Mouse (Mus musculus) lung, adult 2 months (tissue): ENCODE data around the gene Zbtb8b.

Source experiments
- CTCF ChIP-seq: fragments of 200-500 bp; IDR thresholded peaks from 2 replicates; pipeline ENCODE4 v1.5.1; 2011; ENCODE audit warnings: mild to moderate bottlenecking, low read length, control low read depth; ENCODE audit not compliant: insufficient read depth
- POLR2A ChIP-seq: fragments of 200-500 bp; IDR thresholded peaks from 2 replicates; pipeline ENCODE4 v1.6.1; 2011; ENCODE audit warnings: low read depth, mild to moderate bottlenecking, control low read depth, low read length, borderline replicate concordance; ENCODE audit errors: extremely low read depth

DNA sequence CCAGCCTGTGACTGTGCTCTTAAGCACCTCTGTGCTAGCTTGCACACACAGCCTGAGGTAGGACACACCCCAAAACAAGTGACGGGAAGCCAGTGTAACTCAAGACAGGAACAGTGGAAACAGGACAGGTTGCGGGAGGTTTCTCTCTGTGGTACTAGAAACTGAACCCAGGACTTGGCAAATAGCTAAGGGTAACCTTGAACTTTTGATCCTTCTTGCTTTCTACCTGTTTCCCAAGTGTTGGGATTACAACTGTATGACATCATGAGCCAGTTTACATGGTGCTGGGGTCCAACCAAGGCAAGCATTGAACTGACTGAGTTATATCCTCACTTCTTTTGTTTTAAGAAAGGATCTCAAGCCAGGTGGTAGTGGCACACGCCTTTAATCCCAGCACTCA lies 39.2 kb upstream of the Zbtb8b start:
- TF ChIP-seq CTCF (no peak), POLR2A (no peak)
